Mouse (Mus musculus) stomach, postnatal 0 days (tissue): Measurements from ENCODE around the gene Dtx3l. TPM values are rescaled to one million over a fixed set of nuclear protein-coding genes. Genes with fewer than 3 reads are reported as not detected.
A peak's percentile ranks its signal among the peaks of the same experiment; 100 is the strongest.

Experiments
- ATAC-seq: fragments of 200-750 bp; cut with Nextera tagmentation; 2 replicates; pipeline ENCODE4 v1.8.0; 2017; ENCODE audit not compliant: low FRiP score, low TSS enrichment
- DNase-seq: peaks from one replicate; pipeline ENCODE4 v3.0.0-alpha.2; 2016; ENCODE audit warnings: low spot score
- H3K27ac ChIP-seq: fragments of 300-500 bp; sonication (generic); replicated peaks from 2 replicates; pipeline ENCODE4 v1.5.1; 2014; ENCODE audit warnings: mild to moderate bottlenecking, control low read depth
- H3K27me3 ChIP-seq: fragments of 300-500 bp; sonication (generic); 2 replicates; pipeline ENCODE4 v1.6.1; 2014; ENCODE audit warnings: low read length; ENCODE audit not compliant: control insufficient read depth, insufficient read depth
- H3K36me3 ChIP-seq: fragments of 300-500 bp; sonication (generic); 2 replicates; pipeline ENCODE4 v1.6.1; 2014; ENCODE audit warnings: low read length, mixed read lengths; ENCODE audit not compliant: control insufficient read depth, insufficient read depth
- H3K4me1 ChIP-seq: fragments of 300-500 bp; sonication (generic); replicated peaks from 2 replicates; pipeline ENCODE4 v1.6.1; 2014; ENCODE audit warnings: antibody characterized with exemption; ENCODE audit not compliant: control insufficient read depth, insufficient read depth
- H3K4me2 ChIP-seq: fragments of 300-500 bp; sonication (generic); replicated peaks from 2 replicates; pipeline ENCODE4 v1.6.1; 2014; ENCODE audit warnings: low read depth, mild to moderate bottlenecking, control low read depth, moderate library complexity
- H3K4me3 ChIP-seq: fragments of 300-500 bp; sonication (generic); 2 replicates; pipeline ENCODE4 v1.5.1; 2014; ENCODE audit warnings: low read depth, low read length, control low read depth
- H3K9ac ChIP-seq: fragments of 300-500 bp; sonication (generic); 2 replicates; pipeline ENCODE4 v1.6.1; 2014; ENCODE audit warnings: mild to moderate bottlenecking, low read length, control low read depth, mixed read lengths
- H3K9me3 ChIP-seq: fragments of 300-500 bp; sonication (generic); 2 replicates; pipeline ENCODE4 v1.6.1; 2016; ENCODE audit warnings: low read length; ENCODE audit not compliant: control insufficient read depth
- CTCF ChIP-seq: IDR thresholded peaks from 2 replicates; pipeline ENCODE4 v1.5.1; 2016; ENCODE audit warnings: antibody characterized with exemption, low read depth, mild to moderate bottlenecking, moderate library complexity
- EP300 ChIP-seq: optimal IDR thresholded peaks from 2 replicates; pipeline ENCODE3; 2016; ENCODE audit warnings: antibody characterized with exemption
- WGBS: fragments of 180-500 bp; shearing (Covaris S2); extraction: QIAGEN DNeasy Blood & Tissue Kit; methylation state at CpG from one replicate; pipeline ENCODE4 v1.1.7; 2014; 5-methylcytosine and 5-hydroxymethylcytosine counted together
- polyA plus RNA-seq: library from polyadenylated mRNA; unstranded; fragments of >200 nt; fragmentation: Nextera tagmentation; extraction: Ambion mirVana; gene quantifications from 2 replicates; pipeline ENCODE4 v1.2.1, GENCODE M21; 2015

The Dtx3l gene
- polyA plus RNA-seq, 1 experiment from 2014 or later = 4.4 TPM

GRCm38 (mm10) chr16:35907432-35908201 lies 31.3 kb downstream of the Dtx3l start:
- no peaks in the 10 kb centered on the region for H3K4me1 ChIP-seq
- TF ChIP-seq EP300 (no peak), CTCF (no peak)
- H3K36me3 ChIP-seq = no peaks in the 10 kb centered on the region
- no peak overlapping the region for H3K4me3 ChIP-seq
- no peak overlapping the region for H3K27ac ChIP-seq
- ATAC-seq = peak; percentile 87
- H3K9ac ChIP-seq = no peak overlapping the region
- no peaks in the 10 kb centered on the region for H3K27me3 ChIP-seq
- DNase-seq = peak; percentile 27
- 42% methylated on average over 4 of the region's 4 CpGs for WGBS
- no peaks in the 10 kb centered on the region for H3K9me3 ChIP-seq
- no peak overlapping the region for H3K4me2 ChIP-seq

DNA sequence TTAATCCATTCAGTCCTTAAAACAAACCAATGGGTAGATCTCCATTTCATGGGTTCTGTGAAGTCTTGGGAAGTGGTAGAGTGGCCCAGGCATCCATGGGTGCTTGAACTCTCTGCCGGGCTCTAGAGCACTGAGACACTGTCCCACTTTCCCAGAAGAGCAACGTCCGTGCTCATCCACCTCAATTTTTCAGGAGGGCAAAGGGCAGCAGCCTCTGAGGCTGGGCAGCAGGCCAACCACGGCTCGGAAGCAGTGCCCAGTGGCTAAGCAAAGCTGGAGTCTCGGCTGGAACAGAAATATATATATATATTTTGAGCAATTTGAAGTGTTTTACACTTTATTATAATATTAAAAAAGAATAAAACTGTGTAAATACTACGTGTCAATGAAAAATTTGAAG lies 32.1 kb downstream of the Dtx3l start:
- TF ChIP-seq CTCF (no peak), EP300 (no peak)
- Histone ChIP-seq H3K27ac (no peak overlapping the region), H3K9me3 (no peaks in the 10 kb centered on the region), H3K27me3 (no peaks in the 10 kb centered on the region), H3K4me2 (no peak overlapping the region), H3K4me1 (no peaks in the 10 kb centered on the region), H3K4me3 (no peak overlapping the region), H3K36me3 (no peaks in the 10 kb centered on the region), H3K9ac (no peak overlapping the region)
- no peak for DNase-seq
- ATAC-seq = no peak
- 61% methylated on average over 7 of the region's 7 CpGs for WGBS

- Histone ChIP-seq H3K27me3 (no peaks in the 10 kb centered on the region), H3K36me3 (no peaks in the 10 kb centered on the region), H3K9ac (no peak overlapping the region), H3K4me3 (no peak overlapping the region), H3K9me3 (no peaks in the 10 kb centered on the region), H3K4me2 (no peak overlapping the region), H3K4me1 (no peaks in the 10 kb centered on the region), H3K27ac (no peak overlapping the region)
- DNase-seq (no peak), ATAC-seq (no peak)
- TF ChIP-seq CTCF (no peak), EP300 (no peak)
- 69% methylated on average over 6 of the region's 6 CpGs for WGBS
These were observed 33.0 kb downstream of the Dtx3l start for GRCm38 (mm10) chr16:35905819-35906485.

DNA sequence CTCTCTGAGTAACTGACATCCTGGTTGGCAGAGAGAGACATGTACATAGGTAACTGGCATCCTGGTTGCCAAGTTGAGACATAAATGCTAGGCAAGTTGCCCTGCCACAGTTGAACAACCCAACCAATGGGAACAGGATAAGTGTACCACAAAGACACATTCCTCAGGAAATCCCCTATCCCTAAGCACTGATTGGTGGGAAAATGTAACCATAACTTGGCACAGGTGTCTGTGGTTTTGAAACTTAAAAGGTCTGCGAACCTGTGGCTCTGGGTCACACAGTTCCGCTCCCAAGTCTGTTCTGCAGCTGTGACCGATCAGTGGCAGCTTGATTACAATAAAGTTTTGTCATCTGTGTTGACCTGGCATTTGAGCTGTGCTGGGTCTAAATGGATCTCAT lies 33.6 kb downstream of the Dtx3l start:
- 89% methylated on average over 3 of the region's 3 CpGs for WGBS
- no peak overlapping the region for H3K4me2 ChIP-seq
- DNase-seq (no peak), ATAC-seq (no peak)
- no peaks in the 10 kb centered on the region for H3K36me3 ChIP-seq
- H3K4me3 ChIP-seq = no peak overlapping the region
- H3K9me3 ChIP-seq = no peaks in the 10 kb centered on the region
- H3K4me1 ChIP-seq = no peaks in the 10 kb centered on the region
- no peak overlapping the region for H3K27ac ChIP-seq
- no peak overlapping the region for H3K9ac ChIP-seq
- no peaks in the 10 kb centered on the region for H3K27me3 ChIP-seq
- TF ChIP-seq EP300 (no peak), CTCF (no peak)

DNA sequence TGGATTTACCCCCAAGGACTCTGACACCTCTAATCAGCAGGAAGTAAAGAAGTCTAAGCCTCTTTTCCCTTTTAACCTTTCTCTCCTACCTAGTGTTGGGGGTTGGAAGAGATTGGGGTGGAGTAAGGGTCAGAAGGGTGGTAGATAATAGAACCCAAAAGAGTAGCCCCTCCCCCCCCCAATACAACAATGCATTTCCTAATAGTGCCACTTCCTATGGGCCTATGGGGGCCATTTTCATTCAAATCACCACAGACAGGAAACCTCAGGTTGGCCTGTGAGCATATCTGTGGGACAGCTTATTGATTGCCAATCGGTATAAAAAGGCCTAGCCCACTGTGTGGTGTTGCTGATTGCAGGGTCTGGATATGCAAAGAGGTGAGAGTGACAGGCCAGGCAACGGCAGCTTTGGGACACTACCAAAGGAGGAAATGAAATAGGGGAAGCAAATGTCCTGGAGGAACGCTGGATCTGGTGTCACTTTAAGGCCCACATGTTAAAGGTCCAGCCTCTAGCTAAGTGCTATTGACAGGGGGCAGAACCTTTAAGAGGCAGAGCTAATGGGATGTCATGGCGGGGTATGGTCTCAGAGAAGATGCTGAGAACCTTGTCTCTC lies 34.7 kb downstream of the Dtx3l start:
- 85% methylated on average over 4 of the region's 4 CpGs for WGBS
- no peaks in the 10 kb centered on the region for H3K27me3 ChIP-seq

More for the DNA sequence above, 34.7 kb downstream of the Dtx3l start:
- TF ChIP-seq EP300 = no peak
- no peak for TF ChIP-seq CTCF
- no peak overlapping the region for H3K27ac ChIP-seq
- H3K4me3 ChIP-seq = no peak overlapping the region
- ATAC-seq = no peak
- H3K36me3 ChIP-seq = no peaks in the 10 kb centered on the region
- no peaks in the 10 kb centered on the region for H3K9me3 ChIP-seq
- H3K4me2 ChIP-seq = no peak overlapping the region
- no peak for DNase-seq
- H3K9ac ChIP-seq = no peak overlapping the region
- H3K4me1 ChIP-seq = no peaks in the 10 kb centered on the region
